Mouse (Mus musculus): ENCODE measurements around the gene B3gnt3.

The B3gnt3 gene

DNA sequence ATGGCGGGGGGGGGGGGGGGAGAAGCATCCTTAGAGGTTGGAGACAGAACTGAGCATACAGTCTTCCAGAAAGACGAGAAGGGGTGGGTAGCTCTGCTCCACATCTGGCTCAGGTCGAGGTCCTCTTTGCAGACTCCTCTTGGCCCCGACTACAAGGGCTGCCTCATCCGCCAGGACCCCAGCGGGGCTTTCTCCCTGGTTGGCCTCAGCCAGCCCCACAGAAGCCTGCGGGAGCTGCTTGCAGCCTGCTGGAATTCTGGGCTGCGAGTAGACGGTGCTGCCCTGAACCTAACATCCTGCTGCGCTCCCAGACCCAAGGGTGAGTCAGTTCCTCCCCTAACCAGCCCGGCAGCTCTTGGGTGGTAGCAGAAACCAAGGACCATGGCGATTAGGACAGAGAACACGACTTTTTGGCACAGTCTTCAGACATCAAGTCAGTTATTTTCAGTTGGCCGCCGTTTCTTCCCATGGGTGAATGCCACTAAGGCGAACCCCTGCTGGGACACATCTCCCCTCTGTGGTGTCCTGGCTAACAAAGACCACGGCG, 20.1 kb downstream of the B3gnt3 start:
- in situ Hi-C loops (cut with MboI; ENCODE audit: unreplicated experiment in 2 of 2), result no loop called here

DNA sequence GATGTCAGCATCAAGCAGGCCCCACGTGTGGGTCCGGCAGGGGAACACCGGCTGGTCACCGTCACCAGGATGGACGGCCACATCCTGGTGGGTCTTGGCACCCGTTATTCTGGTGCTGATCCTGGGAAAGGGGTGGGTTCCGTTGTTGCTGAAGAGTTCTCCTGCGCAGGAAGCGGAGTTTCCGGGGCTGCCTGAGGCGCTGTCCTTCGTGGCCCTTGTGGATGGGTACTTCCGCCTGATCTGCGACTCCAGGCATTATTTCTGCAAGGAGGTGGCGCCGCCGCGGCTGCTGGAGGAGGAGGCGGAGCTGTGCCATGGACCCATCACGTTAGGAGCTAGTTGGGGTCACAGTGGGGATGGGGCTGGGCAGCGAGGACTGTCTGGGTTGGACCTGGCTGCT, 21.1 kb downstream of the B3gnt3 start:
- in situ Hi-C loops (cut with MboI; ENCODE audit: unreplicated experiment in 2 of 2), result no loop called here

DNA sequence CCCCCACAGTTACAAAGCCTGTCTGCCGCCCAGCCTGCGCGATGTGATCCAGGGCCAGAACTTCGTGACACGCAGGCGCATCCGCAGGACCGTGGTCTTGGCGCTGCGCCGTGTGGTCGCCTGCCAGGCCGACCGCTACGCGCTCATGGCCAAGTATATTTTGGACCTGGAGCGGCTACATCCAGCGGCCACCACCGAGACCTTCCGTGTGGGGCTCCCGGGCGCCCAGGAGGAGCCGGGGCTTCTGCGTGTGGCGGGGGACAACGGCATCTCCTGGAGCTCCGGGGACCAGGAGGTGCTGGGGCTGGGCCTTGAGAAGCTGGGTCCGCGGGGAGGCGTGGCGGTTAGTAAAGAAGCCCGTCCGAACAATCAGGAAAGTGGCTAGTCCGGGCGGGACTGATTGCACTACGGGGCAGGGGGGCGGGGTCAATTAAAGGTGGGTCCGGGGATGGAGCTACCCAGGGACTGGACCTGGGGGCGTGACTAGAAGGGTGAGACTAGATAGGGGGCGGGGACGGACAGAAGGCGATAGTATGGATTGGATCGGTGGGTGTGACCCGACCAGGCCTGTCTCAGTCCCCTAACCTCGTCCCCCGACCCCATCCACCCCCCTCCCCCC, 21.9 kb downstream of the B3gnt3 start:
- in situ Hi-C loops (cut with MboI; ENCODE audit: unreplicated experiment in 2 of 2), result no loop called here

DNA sequence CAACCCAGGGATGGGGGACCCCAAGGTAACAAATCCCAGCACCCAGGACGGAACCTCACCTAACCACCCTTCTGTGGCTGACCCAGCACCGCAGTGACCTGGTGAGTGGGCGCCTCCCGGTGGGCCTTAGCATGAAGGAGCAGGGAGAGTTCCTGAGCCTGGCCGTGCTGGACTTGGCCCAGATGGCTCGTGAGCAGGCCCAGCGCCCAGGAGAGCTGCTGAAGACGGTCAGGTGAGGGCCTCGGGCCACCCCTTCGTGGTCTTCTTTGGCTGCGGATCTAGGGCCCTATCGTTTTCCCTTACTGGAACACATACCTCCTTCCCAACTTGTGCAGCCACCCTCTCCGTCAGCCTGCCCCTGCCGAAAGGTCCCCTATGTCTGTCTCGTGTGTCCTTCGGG, 22.5 kb downstream of the B3gnt3 start:
- in situ Hi-C loops (cut with MboI; ENCODE audit: unreplicated experiment in 2 of 2), result no loop called here

DNA sequence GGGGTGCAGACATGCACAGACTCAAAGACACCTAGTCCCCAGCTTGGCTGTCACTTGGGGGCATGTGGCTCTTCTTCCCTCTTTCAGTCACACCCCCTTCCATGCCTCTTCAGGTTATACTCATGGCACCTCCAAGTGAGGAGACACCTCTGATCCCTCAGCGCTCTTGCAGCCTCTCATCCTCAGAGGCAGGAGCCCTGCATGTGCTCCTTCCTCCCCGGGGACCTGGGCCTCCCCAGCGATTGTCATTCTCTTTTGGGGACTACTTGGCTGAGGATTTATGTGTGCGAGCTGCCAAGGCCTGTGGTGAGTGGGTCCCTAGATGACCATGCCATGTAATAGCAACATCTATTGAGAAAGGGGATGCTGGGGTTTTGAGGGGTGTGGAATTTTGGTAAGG, 23.4 kb downstream of the B3gnt3 start:
- in situ Hi-C loops (cut with MboI; ENCODE audit: unreplicated experiment in 2 of 2), result no loop called here

DNA sequence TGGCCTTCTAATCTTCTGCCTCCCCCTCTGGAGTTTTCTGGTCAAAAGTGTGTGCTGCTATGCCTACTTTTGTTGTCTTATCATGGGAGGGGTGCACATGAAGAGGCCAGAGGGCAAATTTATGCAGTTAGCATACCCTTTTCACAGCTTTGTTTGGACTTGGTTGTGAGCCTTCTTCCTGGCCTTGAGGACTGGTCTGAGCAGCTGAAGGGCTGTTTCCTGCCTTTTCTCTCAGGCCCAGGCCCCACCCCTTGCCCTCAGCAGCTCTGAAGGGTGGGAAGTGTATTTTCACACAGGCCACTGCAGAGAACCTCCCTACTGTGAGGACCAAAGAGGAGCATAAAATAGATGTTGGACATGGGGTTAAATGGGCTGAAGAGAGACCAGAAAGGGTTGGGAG, 24.0 kb downstream of the B3gnt3 start:
- in situ Hi-C loops (cut with MboI; ENCODE audit: unreplicated experiment in 2 of 2), result no loop called here

DNA sequence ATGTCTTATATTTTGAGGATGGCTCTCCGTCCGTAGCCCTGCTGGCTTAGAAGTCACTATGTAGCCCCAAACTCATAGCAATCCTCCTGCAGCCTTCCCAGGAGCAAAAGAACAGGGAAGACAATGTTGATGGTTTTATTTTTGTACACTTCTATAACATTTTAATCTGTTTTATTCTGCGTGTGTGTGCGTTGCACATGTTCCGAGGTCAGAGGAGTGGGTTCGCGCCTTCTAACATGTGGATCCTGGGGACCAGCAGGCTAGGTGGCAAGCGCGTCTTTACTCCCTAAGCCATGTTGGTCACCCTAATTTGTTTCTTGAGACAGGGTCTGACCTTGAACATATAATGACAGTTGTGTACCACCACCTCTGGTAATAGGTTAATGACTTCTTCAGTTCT, 24.8 kb downstream of the B3gnt3 start:
- in situ Hi-C loops (cut with MboI; ENCODE audit: unreplicated experiment in 2 of 2), result no loop called here

DNA sequence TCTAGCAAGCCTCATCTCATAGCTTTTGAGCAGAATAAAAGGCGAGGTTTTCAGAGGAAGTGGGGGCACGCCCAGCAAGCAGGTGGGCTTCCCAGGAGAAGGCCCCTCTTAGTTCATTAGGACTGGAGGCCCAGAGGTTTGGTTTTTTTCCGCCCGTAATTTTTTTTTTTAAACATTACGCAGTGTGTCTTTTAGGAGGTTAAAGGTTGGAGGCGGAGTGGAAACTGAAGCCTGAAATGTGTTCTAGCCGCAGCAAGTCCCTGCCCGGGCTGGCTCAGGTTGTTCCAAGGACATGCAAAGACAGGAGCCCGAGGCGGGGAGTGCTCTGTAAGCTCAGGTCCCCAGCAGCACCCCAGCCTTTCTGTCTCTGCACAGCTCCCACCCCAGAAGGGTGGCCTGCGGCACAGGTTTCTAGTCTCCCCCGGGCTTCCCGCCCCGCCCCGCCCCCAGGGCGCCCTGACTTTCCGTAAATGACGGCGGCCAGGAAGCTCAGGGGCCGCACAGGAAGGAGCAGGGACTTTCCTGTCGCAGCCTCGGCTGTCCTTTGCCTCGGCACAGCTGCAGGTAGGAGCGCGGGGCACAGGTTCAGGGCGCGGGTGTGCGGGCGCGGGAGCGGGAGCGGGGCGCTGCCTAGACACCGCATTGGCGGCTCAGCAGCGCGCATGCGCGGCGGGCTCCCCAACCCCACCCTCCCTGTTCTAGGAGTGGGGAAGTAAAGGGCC, 25.4 kb downstream of the B3gnt3 start, which contains the start of gene Jak3:
Jak3 (plus strand) TSS at position 277 of the 722 bp plus-strand sequence.
- in situ Hi-C loops (cut with MboI; ENCODE audit: unreplicated experiment in 2 of 2), result no loop called here

DNA sequence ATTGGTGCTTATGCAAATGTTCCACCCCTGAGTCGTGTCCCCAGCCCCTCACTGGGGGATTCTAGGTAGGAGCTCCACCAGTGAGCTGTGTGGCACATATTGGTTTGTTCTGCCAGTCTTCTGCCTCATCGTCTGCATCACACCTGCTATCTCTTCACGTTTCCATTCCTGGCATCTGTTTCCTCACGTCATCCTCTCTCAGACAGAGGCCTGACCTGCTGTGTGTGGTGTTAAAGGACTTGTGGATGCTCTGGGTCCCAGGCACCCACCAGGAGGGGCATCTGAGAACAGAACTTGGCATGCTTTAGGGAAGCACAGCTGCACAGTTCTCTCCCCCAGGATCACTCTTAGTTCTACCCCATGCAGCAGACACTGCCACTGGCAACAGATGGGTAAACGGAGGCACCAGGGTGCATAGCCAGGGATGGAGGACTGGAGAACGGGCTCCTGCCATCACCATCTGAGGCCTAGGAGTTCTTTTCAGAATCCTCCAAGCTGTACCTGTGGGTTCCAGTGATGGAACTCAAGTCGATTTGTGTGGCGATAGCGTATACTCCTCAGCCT, 26.1 kb downstream of the B3gnt3 start:
- in situ Hi-C loops (cut with MboI; ENCODE audit: unreplicated experiment in 2 of 2), result no loop called here

DNA sequence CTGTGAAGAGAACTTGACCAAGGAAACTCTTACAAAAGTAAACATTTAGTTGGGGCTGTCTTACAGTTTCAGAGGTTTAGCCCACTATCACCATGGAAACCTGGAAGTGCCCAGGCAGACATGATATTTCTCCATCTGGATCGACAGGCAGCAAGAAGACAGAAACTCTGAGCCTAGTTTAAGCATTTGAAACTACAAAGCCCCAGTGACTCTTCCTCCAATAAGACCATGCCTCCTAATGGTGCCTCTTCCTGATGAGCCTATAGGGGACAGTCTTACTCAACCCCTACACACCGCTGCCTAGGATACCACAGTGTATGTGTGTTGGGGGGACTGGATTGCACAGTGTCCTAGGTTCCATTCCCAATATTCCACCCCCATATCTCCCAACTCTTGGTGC, 27.5 kb downstream of the B3gnt3 start:
- in situ Hi-C loops (cut with MboI; ENCODE audit: unreplicated experiment in 2 of 2), result loop anchor here (25.0 kb wide), 1 partner anchor 787 kb away; the partner anchor contains the start of genes Rpl18a (in 2 of the 2) and Slc5a5 (in 2 of the 2)

DNA sequence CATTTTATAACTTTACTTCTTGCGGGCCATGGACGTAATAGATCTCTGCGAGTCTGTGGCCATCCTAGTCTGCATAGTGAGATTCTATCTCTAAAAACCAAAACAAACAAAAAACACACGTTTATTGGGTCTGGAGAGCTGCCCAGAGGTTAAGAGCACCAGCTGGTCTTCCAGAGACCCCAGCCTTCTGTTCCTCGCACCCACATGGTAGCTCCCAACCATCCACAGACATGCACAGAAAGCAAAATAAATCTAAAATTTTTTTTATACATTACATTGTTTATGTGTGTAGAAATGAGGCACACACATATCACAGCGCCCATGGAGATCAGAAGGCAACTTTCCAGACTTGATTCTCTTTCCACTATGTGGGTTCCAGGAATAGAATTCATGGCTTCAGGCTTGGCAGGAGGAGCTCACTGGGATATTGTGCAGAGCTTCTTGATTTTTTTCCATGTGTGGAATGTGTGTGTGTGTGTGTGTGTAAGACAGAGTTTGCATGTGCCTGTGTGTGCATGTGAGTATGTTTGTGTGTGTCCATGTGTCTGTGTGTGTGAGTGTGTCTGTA, 29.3 kb downstream of the B3gnt3 start:
- in situ Hi-C loops (cut with MboI; ENCODE audit: unreplicated experiment in 2 of 2), result loop anchor here (25.0 kb wide), 1 partner anchor 785 kb away; the partner anchor contains the start of genes Rpl18a (in 2 of the 2) and Slc5a5 (in 2 of the 2)

DNA sequence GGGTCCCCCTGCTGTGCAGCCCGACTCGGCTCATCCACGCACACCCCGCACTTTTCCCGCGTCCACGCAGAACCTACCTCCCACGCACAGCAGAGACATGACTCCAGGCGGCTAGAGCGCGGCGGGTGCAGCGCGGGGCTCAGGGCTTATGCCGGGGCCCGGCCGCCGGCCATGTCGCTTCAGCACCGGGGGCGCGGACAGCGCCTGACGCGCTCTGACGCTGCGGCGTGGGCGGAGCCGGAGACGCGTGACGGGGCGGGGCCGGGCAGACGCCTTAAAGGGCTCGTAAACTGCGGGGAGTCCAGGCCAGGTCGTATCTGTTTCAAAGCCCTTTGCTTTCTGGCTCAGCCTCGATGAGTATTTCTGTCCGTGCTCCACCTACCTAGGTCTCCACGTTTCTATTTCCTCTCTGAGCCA, 30.0 kb downstream of the B3gnt3 start, which contains the start of gene Unc13a:
Unc13a (minus strand) TSS at position 209 of the 417 bp plus-strand sequence.
- in situ Hi-C loops (cut with MboI; ENCODE audit: unreplicated experiment in 2 of 2), result loop anchor here (25.0 kb wide), 1 partner anchor 784 kb away; the partner anchor contains the start of genes Rpl18a (in 2 of the 2) and Slc5a5 (in 2 of the 2)

DNA sequence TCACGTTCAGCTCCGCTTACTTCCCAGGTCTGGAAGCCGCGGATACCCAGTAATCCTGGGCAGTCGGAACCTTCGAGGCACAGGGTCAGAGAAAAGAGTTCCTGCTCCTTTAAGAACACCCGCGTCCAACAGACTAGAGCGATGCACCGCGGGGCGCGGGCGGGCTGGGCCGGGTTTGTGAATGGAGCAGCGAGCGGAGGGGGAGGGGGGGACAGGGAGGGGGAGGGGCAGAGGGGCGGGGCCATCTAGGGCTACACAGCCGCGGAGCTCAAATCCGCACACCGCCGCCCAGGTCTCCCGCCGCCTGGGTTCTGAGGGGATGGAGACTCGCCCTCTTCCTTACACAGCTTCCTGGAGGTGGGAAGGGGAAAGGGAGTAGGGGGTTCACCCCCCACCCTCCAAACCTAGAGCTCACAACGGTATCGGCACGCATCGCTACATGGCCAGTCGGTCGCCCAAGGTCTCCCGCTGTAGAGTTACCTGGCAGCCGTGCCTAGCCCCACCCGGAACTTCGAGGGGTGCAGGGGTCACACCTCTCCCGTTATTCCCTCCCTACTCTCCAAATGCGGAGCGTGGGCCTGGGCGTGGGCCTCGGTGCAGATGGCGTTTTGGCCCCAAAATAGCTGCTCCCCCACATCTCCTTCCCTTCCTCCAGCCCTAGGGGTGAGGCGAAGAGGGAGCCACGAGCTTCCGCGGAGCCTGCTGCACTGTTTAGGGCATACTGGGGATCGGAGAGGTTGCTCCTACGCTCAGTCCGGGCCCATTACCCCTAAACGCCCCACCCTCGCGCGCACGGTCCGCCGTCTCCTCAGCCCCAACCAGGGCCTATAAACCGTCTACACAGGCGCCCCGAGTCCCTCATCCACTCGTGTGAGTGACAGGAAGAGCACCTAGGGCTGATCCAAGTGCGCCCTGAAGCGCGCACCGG, 30.7 kb downstream of the B3gnt3 start:
- in situ Hi-C loops (cut with MboI; ENCODE audit: unreplicated experiment in 2 of 2), result loop anchor here (25.0 kb wide), 1 partner anchor 784 kb away; the partner anchor contains the start of genes Rpl18a (in 2 of the 2) and Slc5a5 (in 2 of the 2)

DNA sequence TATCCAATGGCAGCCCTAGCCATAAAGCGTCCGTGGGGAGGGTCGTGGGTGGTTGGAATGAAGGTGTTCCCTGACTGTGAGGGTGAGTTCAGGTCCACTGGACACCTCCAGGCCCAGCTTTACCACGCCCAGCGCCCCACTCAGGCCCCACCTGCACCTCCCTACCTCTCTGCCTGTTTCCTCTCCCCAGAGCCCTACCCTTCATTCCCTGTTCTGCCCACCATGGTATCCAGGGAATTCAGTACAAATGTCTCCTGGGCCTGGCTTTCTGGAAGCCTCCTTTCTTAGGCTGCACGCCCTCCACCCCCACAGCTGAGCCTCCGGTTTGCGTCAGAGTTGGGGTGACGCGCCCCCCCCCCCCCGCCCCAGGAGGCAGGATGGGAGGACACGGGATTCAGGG, 31.4 kb downstream of the B3gnt3 start:
- in situ Hi-C loops (cut with MboI; ENCODE audit: unreplicated experiment in 2 of 2), result loop anchor here (25.0 kb wide), 1 partner anchor 783 kb away; the partner anchor contains the start of genes Rpl18a (in 2 of the 2) and Slc5a5 (in 2 of the 2)

DNA sequence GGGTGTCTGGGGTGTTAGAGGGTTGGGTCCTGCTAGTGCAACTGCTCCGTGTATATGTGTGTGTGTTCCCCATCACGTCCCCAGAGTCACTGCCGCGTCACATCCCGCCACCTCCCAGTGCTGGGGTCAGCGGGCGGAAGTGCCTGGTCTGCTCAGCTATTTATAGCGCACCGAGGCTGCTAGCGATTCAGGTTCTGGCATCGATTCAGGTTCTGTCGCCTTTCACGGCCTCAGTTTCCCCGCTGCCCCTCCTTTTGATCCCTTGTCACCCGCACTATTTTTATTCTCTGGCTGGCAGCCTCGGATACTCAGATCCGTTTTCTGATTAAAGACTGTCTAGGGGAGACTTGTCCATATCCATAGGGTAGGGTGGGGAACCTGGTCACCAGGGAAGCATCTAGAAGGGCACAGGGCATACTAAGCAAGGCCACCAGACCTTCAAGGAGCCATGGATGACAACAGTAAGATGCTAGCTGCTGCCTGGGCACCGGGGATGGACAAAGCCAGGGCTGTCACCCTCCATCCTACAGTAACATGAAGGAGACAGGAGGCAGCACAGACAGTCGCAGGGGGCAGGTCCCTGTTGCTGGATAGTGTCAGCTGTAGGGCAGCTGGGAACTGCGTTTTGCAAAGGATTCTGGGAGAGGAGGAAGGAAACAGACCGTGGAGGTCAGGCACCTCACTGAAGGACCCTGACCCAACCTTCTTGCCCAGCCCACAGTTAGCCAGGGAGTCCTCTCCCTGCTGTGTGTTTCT, 33.2 kb downstream of the B3gnt3 start:
- in situ Hi-C loops (cut with MboI; ENCODE audit: unreplicated experiment in 2 of 2), result loop anchor here (25.0 kb wide), 1 partner anchor 781 kb away; the partner anchor contains the start of genes Rpl18a (in 2 of the 2) and Slc5a5 (in 2 of the 2)

DNA sequence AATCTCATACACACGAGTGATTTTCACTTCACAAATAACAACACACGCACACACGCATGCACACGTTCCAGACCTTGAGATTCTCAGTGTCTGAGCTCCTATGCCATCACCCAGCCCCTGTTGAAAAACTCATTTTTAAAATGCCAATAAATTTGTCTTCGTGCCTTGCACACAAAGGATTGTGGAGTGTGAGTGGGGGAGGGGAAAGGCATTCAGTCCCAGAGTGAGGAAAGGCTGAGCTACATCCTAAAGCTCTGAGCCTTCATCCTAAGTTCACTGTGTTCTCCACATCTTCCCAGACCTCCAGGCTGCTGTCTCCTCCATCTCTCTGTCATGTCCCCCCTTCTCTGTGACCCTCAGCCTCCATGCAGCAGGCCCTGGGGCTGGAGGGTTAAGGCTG, 34.3 kb downstream of the B3gnt3 start:
- in situ Hi-C loops (cut with MboI; ENCODE audit: unreplicated experiment in 2 of 2), result loop anchor here (25.0 kb wide), 1 partner anchor 780 kb away; the partner anchor contains the start of genes Rpl18a (in 2 of the 2) and Slc5a5 (in 2 of the 2)

DNA sequence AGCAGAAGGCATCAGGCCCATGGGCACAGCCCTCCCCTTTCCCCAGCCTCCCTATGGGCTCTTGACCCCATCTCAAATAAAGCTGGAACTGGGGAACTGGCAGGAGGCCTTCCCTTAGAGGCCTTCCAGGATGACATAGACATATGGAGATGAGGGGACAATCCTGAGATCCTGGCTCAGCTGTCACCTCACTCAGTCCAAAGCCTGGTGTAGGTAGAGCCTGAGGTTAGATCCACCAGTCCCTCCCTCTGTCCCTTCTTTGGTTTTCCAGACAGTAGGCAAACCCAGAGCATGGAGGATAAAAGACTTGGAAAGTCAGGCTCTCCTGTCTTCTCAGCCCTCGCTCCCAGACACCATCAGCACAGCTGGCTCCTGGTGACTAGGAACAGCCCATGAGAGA, 34.7 kb downstream of the B3gnt3 start:
- in situ Hi-C loops (cut with MboI; ENCODE audit: unreplicated experiment in 2 of 2), result loop anchor here (25.0 kb wide), 1 partner anchor 780 kb away; the partner anchor contains the start of genes Rpl18a (in 2 of the 2) and Slc5a5 (in 2 of the 2)
